Mouse (Mus musculus): ENCODE results near the gene Gm527. TPM values are rescaled to one million over a fixed set of nuclear protein-coding genes. Genes with fewer than 3 reads are reported as not detected.
A peak's percentile ranks its signal among the peaks of the same experiment; 100 is the strongest.

The Gm527 gene
- polyA plus RNA-seq, 1 experiment, result 11.4 TPM

DNA sequence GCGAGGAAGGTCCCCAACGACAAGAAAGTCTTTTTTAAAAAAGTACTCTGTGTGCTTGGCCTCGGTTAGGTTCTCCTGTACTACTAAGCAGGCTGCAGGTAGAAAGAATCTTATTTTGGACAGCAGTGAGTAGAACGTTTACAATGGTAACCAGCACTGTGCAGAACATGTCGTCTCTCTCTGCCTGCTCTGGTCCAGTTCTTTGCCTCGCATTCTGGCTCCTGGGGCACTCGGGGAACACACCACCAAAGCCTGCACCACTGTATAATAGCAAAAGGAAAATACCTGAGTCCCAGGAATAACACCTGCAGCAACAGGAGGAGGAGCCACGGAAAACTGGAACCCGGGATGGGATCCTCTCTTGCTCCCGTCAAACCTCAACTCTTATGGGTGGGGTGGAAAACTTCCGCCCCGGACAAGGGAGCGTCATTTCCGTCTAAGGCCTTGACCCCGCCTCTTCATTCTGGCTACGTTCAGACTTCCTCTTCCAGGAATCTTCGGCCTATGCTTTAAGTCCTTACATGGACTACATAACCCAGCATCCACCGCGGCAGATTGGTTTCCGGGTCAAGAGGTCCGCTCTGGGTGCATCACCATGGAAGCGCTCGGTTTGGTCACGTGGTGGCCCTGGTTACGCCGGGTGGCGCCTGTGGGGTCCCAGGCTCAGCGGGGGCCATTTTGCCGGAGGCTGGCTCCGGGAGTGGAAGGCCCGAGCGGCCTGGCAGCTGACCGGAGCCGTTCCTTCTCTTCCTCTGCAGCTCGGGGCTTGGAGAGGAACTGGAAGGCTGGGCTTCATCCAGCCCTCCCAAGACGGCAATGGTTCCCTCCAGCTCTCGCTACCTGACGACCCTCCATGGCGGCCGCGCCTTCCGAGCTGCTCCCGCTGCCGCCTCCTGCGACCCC, 47.7 kb downstream of the Gm527 start, which contains the start of the genes Klhl28 and Togaram1:
Gene Klhl28 (minus strand): TSS at position 411 of the 903 bp plus-strand sequence.
Gene Togaram1 (plus strand): TSS at position 681 of the 903 bp plus-strand sequence.
- H3K4me3 ChIP-seq (ENCODE audit: insufficient read depth, low read length), result peak within 1 kb of the TSS; percentile 55
- TF ChIP-seq CTCF (IDR thresholded peaks at IDR 0.05; ENCODE audit: extremely low read depth, insufficient read depth, low read length), result no peak
- peak; percentile 82 for TF ChIP-seq POLR2A (IDR thresholded peaks at IDR 0.05; ENCODE audit: extremely low read depth, insufficient read depth, low read length)
- peak within 1 kb of the TSS; percentile 67 for H3K27ac ChIP-seq (ENCODE audit: insufficient read depth, low read length)
- H3K4me1 ChIP-seq (ENCODE audit: control insufficient read depth, insufficient read depth, low read length), result no peaks in the 10 kb centered on the region

DNA sequence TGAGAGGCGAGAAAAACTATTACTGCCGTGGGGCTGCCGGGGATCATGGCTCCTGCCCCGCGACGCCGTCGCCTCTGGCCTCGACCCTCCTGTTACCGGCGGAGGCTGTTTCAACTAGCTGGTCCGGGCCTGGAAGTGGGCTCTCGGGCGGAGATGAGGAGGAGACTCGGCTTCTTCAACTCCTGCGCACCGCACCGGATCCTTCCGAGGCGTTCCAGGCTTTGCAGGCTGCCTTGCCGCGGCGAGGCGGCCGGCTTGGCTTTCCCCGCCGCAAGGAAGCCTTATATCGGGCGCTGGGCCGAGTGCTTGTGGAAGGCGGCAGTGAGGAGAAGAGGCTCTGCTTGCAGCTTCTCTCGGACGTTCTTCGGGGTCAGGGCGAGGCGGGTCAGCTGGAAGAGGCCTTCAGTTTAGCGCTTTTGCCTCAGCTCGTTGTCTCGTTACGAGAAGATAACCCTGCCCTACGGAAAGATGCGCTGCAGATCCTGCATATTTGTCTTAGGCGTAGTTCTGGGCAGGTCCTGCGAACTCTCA, 48.5 kb downstream of the Gm527 start:
- no peak for TF ChIP-seq POLR2A (IDR thresholded peaks at IDR 0.05; ENCODE audit: extremely low read depth, insufficient read depth, low read length)
- TF ChIP-seq CTCF (IDR thresholded peaks at IDR 0.05; ENCODE audit: extremely low read depth, insufficient read depth, low read length), result no peak
- H3K27ac ChIP-seq (ENCODE audit: insufficient read depth, low read length), result peak overlapping the region; percentile 67
- H3K4me3 ChIP-seq (ENCODE audit: insufficient read depth, low read length), result peak overlapping the region; percentile 55
- peaks cover 4% of the 10 kb centered on the region; the same call in 1 of the 2 replicates for H3K4me1 ChIP-seq (ENCODE audit: control insufficient read depth, insufficient read depth, low read length)

DNA sequence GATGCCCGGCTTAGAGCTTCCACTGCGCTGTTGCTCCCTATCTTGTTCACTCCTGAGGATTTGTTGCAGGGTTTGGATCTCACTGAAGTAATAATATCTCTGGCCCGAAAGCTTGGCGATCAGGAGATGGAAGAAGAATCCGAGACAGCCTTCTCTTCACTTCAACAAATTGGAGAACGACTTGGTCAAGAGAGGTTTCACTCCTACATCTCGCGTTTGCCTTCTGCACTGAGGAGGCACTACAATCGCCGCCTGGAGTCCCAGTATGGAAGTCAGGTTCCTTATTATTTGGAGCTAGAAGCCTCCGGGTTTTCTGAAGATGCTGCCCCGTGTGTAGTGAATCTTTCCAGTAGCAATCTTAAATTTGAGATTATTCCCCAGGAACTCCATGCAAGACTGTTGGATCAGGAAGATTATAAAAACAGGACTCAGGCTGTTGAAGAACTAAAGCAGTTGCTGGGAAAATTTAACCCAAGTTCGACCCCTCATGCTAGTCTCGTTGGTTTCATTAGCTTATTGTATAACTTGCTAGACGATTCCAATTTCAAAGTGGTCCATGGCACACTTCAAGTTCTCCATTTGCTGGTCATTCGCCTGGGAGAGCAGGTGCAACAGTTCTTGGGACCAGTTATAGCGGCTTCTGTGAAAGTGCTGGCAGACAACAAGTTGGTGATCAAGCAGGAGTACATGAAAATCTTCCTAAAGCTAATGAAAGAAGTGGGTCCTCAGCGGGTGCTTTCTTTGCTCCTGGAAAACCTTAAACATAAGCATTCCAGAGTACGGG, 49.1 kb downstream of the Gm527 start:
- no peak for TF ChIP-seq POLR2A (IDR thresholded peaks at IDR 0.05; ENCODE audit: extremely low read depth, insufficient read depth, low read length)
- no peak for TF ChIP-seq CTCF (IDR thresholded peaks at IDR 0.05; ENCODE audit: extremely low read depth, insufficient read depth, low read length)
- H3K4me3 ChIP-seq (ENCODE audit: insufficient read depth, low read length), result peak overlapping the region; percentile 55
- H3K27ac ChIP-seq (ENCODE audit: insufficient read depth, low read length), result no peak overlapping the region
- H3K4me1 ChIP-seq (ENCODE audit: control insufficient read depth, insufficient read depth, low read length), result peaks cover 5% of the 10 kb centered on the region; the same call in 1 of the 2 replicates

DNA sequence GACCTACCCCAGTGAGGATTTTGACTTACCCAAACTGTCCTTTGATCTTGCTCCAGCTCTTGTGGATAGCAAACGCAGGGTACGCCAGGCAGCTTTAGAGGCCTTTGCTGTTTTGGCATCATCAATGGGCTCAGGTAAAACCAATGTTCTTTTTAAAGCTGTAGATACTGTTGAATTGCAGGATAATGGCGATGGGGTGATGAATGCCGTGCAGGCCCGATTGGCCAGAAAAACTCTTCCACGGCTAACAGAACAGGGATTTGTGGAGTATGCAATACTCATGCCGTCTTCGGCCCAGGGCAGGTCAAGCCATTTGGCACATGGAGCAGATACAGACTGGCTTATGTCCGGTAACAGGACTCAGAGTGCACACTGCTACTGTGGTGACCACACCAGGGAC, 49.8 kb downstream of the Gm527 start:
- TF ChIP-seq POLR2A (IDR thresholded peaks at IDR 0.05; ENCODE audit: extremely low read depth, insufficient read depth, low read length) (no peak), CTCF (IDR thresholded peaks at IDR 0.05; ENCODE audit: extremely low read depth, insufficient read depth, low read length) (no peak)
- Histone ChIP-seq H3K4me1 (ENCODE audit: control insufficient read depth, insufficient read depth, low read length) (peaks cover 9% of the 10 kb centered on the region; the same call in 1 of the 2 replicates), H3K27ac (ENCODE audit: insufficient read depth, low read length) (no peak overlapping the region), H3K4me3 (ENCODE audit: insufficient read depth, low read length) (peak overlapping the region; percentile 55)

DNA sequence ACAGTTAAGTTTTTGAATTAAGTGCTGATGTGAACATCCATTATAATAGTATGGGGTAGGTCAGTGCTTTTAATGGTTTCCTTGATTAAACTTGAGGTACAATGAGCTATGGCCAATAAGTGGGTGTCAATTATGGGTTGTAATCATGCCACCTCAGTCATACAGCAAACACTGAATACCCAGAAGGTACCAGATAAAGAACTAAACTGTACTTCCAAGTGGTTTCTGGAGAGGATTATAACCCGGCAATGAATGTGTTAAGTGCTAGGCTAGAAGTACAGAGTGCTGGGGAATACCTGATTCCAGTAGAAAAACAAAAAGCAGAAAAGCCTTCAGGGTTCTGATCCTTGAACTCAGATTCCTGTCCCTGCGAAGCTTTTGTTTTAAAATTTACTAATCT, 50.4 kb downstream of the Gm527 start:
- Histone ChIP-seq H3K27ac (ENCODE audit: insufficient read depth, low read length) (no peak overlapping the region), H3K4me3 (ENCODE audit: insufficient read depth, low read length) (peak overlapping the region; percentile 55), H3K4me1 (ENCODE audit: control insufficient read depth, insufficient read depth, low read length) (peaks cover 9% of the 10 kb centered on the region; the same call in 1 of the 2 replicates)
- no peak for TF ChIP-seq POLR2A (IDR thresholded peaks at IDR 0.05; ENCODE audit: extremely low read depth, insufficient read depth, low read length)
- TF ChIP-seq CTCF (IDR thresholded peaks at IDR 0.05; ENCODE audit: extremely low read depth, insufficient read depth, low read length), result no peak

DNA sequence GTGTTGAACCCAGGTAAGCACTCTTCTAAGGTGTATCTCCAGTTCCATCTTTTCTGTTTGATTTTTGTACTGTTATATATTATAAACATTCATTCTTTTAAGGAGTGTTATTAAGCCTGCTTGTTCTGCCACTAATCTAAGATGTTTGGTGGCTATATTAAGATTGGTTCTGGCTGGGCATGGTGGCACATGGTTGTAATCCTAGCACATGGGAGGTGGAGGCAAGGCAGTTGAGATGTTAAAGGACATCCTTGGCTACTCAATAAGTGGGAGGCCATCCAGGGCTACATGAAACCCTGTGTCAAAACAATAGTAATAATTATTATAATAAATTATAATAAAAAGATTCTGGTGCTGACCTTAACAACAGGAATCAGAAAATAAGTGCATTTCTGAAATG, 53.7 kb downstream of the Gm527 start:
- no peak overlapping the region for H3K27ac ChIP-seq (ENCODE audit: insufficient read depth, low read length)
- H3K4me3 ChIP-seq (ENCODE audit: insufficient read depth, low read length), result no peak overlapping the region; the same call in 1 of the 2 replicates
- TF ChIP-seq CTCF (IDR thresholded peaks at IDR 0.05; ENCODE audit: extremely low read depth, insufficient read depth, low read length) (no peak), POLR2A (IDR thresholded peaks at IDR 0.05; ENCODE audit: extremely low read depth, insufficient read depth, low read length) (no peak)
- peaks cover 10% of the 10 kb centered on the region; the same call in 1 of the 2 replicates for H3K4me1 ChIP-seq (ENCODE audit: control insufficient read depth, insufficient read depth, low read length)

DNA sequence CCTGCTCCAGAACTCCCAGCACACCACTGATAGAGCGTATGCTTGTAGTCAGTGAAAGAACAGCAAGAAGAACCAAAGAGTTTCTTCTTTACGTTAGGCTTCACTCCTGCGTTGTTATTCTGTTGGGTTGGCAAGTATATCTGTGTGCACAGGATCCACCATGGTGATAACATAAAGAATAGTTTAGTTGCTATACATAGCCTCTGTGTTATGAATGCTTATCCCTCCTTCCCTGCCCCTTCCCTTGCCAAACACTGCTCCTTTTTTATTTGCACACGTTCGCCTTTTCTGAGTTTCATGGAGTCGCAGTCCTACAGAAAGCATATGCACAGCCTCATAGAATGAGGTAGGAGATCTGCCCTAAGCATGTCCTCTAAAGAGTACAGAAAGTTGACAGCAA, 54.4 kb downstream of the Gm527 start:
- H3K4me3 ChIP-seq (ENCODE audit: insufficient read depth, low read length), result no peak overlapping the region; the same call in 1 of the 2 replicates
- no peak overlapping the region for H3K27ac ChIP-seq (ENCODE audit: insufficient read depth, low read length)
- TF ChIP-seq POLR2A (IDR thresholded peaks at IDR 0.05; ENCODE audit: extremely low read depth, insufficient read depth, low read length) (no peak), CTCF (IDR thresholded peaks at IDR 0.05; ENCODE audit: extremely low read depth, insufficient read depth, low read length) (no peak)
- peaks cover 10% of the 10 kb centered on the region; the same call in 1 of the 2 replicates for H3K4me1 ChIP-seq (ENCODE audit: control insufficient read depth, insufficient read depth, low read length)

Other genes with a start within 250 kb of the Gm527 start
- 10.6 and 11.2 TPM in 2 replicates for gene Klhl28, start 47.6 kb downstream of the Gm527 start, polyA plus RNA-seq (2012; rRNA removed)
- 21.4 and 24.2 TPM in 2 replicates for gene Togaram1, start 47.9 kb downstream of the Gm527 start, polyA plus RNA-seq (2012; rRNA removed)
- gene Prpf39, start 118.4 kb downstream of the Gm527 start, polyA plus RNA-seq (2012; rRNA removed), result 39.3 and 45.6 TPM in 2 replicates
- 244 and 271 TPM in 2 replicates for gene Fkbp3, start 156.1 kb downstream of the Gm527 start, polyA plus RNA-seq (2012; rRNA removed)
- gene Fancm, start 157.7 kb downstream of the Gm527 start, polyA plus RNA-seq (2012; rRNA removed), result 5.8 and 6.1 TPM in 2 replicates